Mouse (Mus musculus) ovary, adult 2 months (tissue): ENCODE measurements around the gene Tssk4. TPM values are rescaled to one million over a fixed set of nuclear protein-coding genes. Genes with fewer than 3 reads are reported as not detected.

ENCODE experiments used
- polyA plus RNA-seq: library from polyadenylated mRNA; depleted of rRNA; stranded (reverse); fragments of >200 nt; gene quantifications from 2 replicates; pipeline ENCODE4 v1.2.3, GENCODE M21; 2012; rRNA removed

Tssk4 gene
- polyA plus RNA-seq = 0.90 and 1.4 TPM in 2 replicates

GRCm38 (mm10) chr14:55649884-55650283 is at the start of gene Tssk4:
Gene Tssk4 (plus strand): TSS chr14:55650184.

DNA sequence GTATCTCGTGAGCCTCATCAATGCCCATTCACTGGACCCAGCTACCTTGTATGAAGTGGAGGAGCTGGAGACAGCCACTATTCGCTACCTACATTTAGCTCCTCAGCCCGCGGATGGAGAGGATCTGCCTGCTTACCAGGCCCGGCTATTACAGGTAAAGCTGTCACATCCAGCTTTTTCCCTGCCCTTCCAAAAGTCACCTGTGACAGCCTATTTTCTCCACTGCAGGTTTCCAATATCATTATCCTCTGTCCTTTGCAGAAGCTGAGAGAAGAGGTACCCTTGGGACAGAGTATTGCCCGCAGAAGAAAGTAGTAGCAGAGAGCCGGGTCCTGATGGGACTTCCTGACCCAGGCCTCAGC is 46.7 kb upstream of the Tssk4 start, which contains the start of gene Irf9:
TSS of gene Irf9 (plus strand) at position 301 of the 362 bp plus-strand sequence.

DNA sequence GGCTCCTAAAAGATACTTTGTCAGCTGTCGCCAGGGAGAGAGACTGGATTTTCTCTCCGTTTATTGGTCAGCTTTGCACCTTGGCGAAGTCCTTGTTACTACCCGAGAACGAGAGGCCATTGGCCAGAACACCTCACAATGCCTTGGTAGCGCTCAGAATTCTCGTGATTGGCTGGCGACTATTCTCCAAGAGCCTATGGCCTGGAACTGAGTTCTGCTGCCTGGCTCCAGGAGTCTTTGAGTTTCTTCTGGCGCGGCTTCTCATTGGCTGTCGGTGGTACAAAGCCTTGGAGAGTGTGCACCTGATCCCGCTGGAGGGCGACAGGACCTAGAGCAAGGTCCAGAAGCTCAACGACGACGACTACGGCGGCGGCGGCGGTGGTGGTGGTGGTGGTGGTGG is 32.2 kb upstream of the Tssk4 start, which contains the start of gene Rec8:
TSS of gene Rec8 (plus strand) at position 216 of the 400 bp plus-strand sequence.

DNA sequence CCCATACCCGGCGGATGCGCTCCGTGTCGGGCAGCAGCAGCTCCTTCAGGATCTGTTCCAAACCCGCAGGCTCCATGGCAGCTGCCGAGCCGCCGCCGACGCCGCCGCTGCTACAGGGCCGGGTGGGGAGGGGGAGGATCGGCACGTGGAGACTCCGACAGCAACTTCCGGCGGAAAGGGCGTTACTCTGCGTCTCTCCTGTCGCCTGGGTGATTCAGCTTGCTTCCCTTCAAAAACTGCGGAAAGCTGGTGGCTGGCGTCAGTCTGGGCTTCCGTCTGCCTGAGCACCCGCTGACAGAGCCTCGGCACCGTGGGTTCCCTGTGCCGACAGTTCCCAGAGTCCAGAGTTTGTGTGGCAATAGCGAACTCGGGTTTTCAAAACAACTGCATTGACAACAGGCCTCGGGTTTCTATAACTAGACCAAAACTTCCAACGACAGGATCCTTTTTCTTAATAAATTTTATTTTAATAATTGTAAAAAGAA is 14.4 kb upstream of the Tssk4 start, which contains the start of gene Ipo4:
TSS of gene Ipo4 (minus strand) at position 435 of the 485 bp plus-strand sequence.

GRCm38 (mm10) chr14:55637795-55638194 is 12.2 kb upstream of the Tssk4 start, which contains the start of gene Gm49378:
Gene Gm49378 (minus strand): TSS chr14:55637895.

GRCm38 (mm10) chr14:55643060-55643907 is 6.7 kb upstream of the Tssk4 start, which contains the start of gene Tm9sf1:
Gene Tm9sf1 (minus strand): TSS chr14:55643806.

DNA sequence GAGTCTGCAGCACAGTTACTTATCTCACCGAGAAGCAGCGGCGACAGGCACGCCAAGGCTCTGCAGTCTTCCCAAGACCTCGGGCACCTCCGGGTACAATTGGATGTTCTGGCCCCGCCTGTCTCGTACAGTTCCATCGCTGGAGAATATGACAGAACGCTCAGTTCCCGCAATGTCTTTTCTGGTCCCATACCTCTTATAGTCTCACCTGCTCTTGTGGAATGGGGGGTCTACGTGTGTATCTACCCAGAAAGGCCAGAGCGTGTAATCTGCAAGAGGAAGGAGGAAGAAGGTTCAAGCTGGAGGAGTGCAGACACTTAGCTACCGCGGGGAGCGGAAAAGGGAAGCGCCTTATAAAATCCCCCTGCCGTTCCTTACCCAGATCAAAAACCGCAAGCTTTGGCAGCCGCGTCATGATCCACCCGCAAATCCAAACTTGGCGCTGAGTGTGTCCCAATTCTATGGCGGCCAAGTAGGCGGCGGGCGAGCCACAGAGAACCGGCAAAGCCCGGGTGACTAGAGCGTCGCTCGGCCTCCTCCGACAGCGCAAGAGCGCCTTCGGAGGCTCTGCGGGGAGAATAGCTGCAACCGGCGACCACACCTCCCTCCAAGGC is 10.1 kb downstream of the Tssk4 start, which contains the start of gene Mdp1:
TSS of gene Mdp1 (minus strand) at position 549 of the 614 bp plus-strand sequence.

GRCm38 (mm10) chr14:55671833-55672740 is 22.1 kb downstream of the Tssk4 start, which contains the start of the genes Gmpr2 and Nedd8:
Gene Gmpr2 (plus strand): TSS chr14:55671941.
Gene Nedd8 (minus strand): TSS chr14:55672124.

DNA sequence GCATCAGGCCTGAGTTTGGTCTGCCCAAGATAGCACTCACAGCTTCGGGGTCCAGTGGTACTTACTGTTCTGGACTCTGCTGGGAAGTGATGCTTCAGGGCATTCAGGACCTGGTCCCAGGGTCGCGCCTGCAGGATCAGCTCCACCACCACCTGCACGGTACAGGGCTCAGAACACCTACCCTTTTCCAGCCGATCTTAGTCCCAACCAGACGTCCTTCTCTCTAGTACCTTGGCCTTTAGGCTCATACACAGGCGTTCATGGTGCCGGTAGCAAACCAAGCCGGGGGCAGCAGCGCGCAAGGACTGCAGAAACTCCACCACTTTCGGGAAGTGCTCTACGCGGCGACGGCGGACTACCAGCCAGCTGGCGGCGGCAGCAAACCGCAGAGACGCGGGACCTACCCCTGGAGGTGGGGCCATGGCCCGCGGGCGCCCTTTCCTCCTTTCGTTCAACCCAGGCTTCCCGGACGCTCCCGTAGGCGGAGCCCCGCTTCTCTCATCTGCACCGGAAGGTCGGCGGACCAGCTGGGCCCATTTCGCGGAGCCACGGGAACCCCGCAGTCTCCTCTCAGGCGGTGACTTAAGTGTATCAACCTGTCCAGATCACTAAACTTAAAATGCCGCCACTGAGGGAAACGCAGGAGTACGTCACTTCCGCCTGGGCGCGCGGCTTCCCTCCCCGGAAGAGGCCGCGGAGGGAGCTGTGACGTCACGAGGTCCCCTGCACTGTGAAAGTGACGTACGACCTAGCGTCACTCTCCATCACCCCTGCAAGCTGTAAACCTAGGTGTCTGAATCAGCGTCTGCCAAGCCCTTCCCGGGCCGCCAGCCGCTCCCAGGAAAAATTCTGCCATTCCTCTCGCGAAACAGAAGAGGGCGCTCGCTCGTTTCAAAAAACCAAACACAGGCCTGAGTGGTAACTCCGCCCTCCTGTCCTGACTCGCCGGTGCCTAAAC is 31.5 kb downstream of the Tssk4 start, which contains the start of gene Tinf2:
TSS of gene Tinf2 (minus strand) at position 661 of the 958 bp plus-strand sequence.

Other genes with a start within 250 kb of the Tssk4 start
- gene Dhrs4, start 171.4 kb upstream of the Tssk4 start, polyA plus RNA-seq = 33.2 and 44.9 TPM in 2 replicates
- 30.9 and 45.4 TPM in 2 replicates for gene Carmil3, start 159.5 kb upstream of the Tssk4 start, polyA plus RNA-seq
- 0.11 and 0.29 TPM in 2 replicates for gene Cpne6, start 139.7 kb upstream of the Tssk4 start, polyA plus RNA-seq
- gene Nrl, start 125.2 kb upstream of the Tssk4 start, polyA plus RNA-seq = 0.25 and 0.51 TPM in 2 replicates
- 114 and 117 TPM in 2 replicates for gene Pck2, start 109.9 kb upstream of the Tssk4 start, polyA plus RNA-seq
- gene Dcaf11, start 90.2 kb upstream of the Tssk4 start, polyA plus RNA-seq = 107 and 112 TPM in 2 replicates
- gene A730061H03Rik, start 89.8 kb upstream of the Tssk4 start, polyA plus RNA-seq = 1.3 and 2.9 TPM in 2 replicates
- gene Fitm1, start 74.6 kb upstream of the Tssk4 start, polyA plus RNA-seq = 1.9 and 2.0 TPM in 2 replicates
- gene Psme1, start 72.1 kb upstream of the Tssk4 start, polyA plus RNA-seq = 58.3 and 96.0 TPM in 2 replicates
- 19.9 and 28.3 TPM in 2 replicates for gene Emc9, start 64.9 kb upstream of the Tssk4 start, polyA plus RNA-seq
- 46.8 and 51.0 TPM in 2 replicates for gene Psme2, start 59.1 kb upstream of the Tssk4 start, polyA plus RNA-seq
- gene Rnf31, start 58.5 kb upstream of the Tssk4 start, polyA plus RNA-seq = 42.3 and 49.7 TPM in 2 replicates
- 65.1 and 79.5 TPM in 2 replicates for gene Irf9, start 46.6 kb upstream of the Tssk4 start, polyA plus RNA-seq
- 6.2 and 9.8 TPM in 2 replicates for gene Rec8, start 32.1 kb upstream of the Tssk4 start, polyA plus RNA-seq
- gene Ipo4, start 14.2 kb upstream of the Tssk4 start, polyA plus RNA-seq = 164 and 192 TPM in 2 replicates
- gene Gm49378, start 12.3 kb upstream of the Tssk4 start, polyA plus RNA-seq = 26.7 and 33.9 TPM in 2 replicates
- gene Tm9sf1, start 6.4 kb upstream of the Tssk4 start, polyA plus RNA-seq = 122 and 137 TPM in 2 replicates
- 16.1 and 21.4 TPM in 2 replicates for gene Mdp1, start 10.3 kb downstream of the Tssk4 start, polyA plus RNA-seq
- gene Gmpr2, start 21.8 kb downstream of the Tssk4 start, polyA plus RNA-seq = 13.6 and 17.9 TPM in 2 replicates
- gene Nedd8, start 21.9 kb downstream of the Tssk4 start, polyA plus RNA-seq = 199 and 293 TPM in 2 replicates
- 10.7 and 14.9 TPM in 2 replicates for gene Tinf2, start 31.6 kb downstream of the Tssk4 start, polyA plus RNA-seq
- gene Tgm1, start 63.7 kb downstream of the Tssk4 start, polyA plus RNA-seq = 1.5 and 1.9 TPM in 2 replicates
- 47.9 and 58.1 TPM in 2 replicates for gene Rabggta, start 72.1 kb downstream of the Tssk4 start, polyA plus RNA-seq
- 42.0 and 65.0 TPM in 2 replicates for gene Dhrs1, start 95.5 kb downstream of the Tssk4 start, polyA plus RNA-seq
- gene Nop9, start 95.5 kb downstream of the Tssk4 start, polyA plus RNA-seq = 14.0 and 19.1 TPM in 2 replicates
- 1.9 TPM in 2 replicates for gene Cideb, start 108.3 kb downstream of the Tssk4 start, polyA plus RNA-seq
- 0.84 and 1.5 TPM in 2 replicates for gene Ltb4r2, start 111.2 kb downstream of the Tssk4 start, polyA plus RNA-seq
- gene Ltb4r1, start 115.8 kb downstream of the Tssk4 start, polyA plus RNA-seq = 2.2 and 2.8 TPM in 2 replicates
- 16.8 and 28.3 TPM in 2 replicates for gene Adcy4, start 133.9 kb downstream of the Tssk4 start, polyA plus RNA-seq
- 9.8 and 12.0 TPM in 2 replicates for gene Ripk3, start 138.7 kb downstream of the Tssk4 start, polyA plus RNA-seq
- 48.6 and 49.5 TPM in 2 replicates for gene Nfatc4, start 173.0 kb downstream of the Tssk4 start, polyA plus RNA-seq
- gene Nynrin, start 203.8 kb downstream of the Tssk4 start, polyA plus RNA-seq = 16.1 and 17.4 TPM in 2 replicates
- gene Cbln3, start 234.2 kb downstream of the Tssk4 start, polyA plus RNA-seq = 0.63 and 0.67 TPM in 2 replicates
- gene Khnyn, start 234.8 kb downstream of the Tssk4 start, polyA plus RNA-seq = 21.0 and 21.5 TPM in 2 replicates